ENCODE assay signal across 9 mouse cellular contexts in genomic region chr17:24628646-24629045, GRCm38 (mm10). TPM values are rescaled to one million over a fixed set of nuclear protein-coding genes. Genes with fewer than 3 reads are reported as not detected.
DNase-seq lines count a peak whose midpoint lies in the region; ATAC-seq lines count a peak whose summit lies in the region.
"Had no signal": no experiment of that assay in that cellular context is flagged by ENCODE, and none has a peak within 500 bp of the region (broad histone marks: within the 10 kb centered on the region; RNA-seq: fewer than 3 reads in every experiment).

No protein-coding gene starts in this region.

- no peak overlapping the region for H3K27ac ChIP-seq in liver, embryonic 11.5 days (ENCODE audit: low read depth, low read length)

- no peaks in the 10 kb centered on the region for H3K9me3 ChIP-seq in liver, embryonic 11.5 days (ENCODE audit: control insufficient read depth, low read length)

- no peak overlapping the region for H3K4me2 ChIP-seq in liver, embryonic 11.5 days

- no peak overlapping the region for H3K9ac ChIP-seq in liver, embryonic 11.5 days (ENCODE audit: low read depth, low read length)

- ATAC-seq in liver, embryonic 11.5 days (replicated peaks; ENCODE audit: low FRiP score), result peak; percentile 34; the same call in 1 of the 2 replicates
- ATAC-seq in inflammation-experienced regulatory T-cells, adult 6 months, result no peak

- no peaks in the 10 kb centered on the region for H3K27me3 ChIP-seq in liver, embryonic 11.5 days (replicated peaks; ENCODE audit: control insufficient read depth, insufficient read depth, low read length)

- WGBS in liver, embryonic 11.5 days, result 30% methylated on average over 5 of the region's 5 CpGs

- peaks cover 37% of the 10 kb centered on the region for H3K36me3 ChIP-seq in liver, embryonic 11.5 days (ENCODE audit: control insufficient read depth, insufficient read depth, low read length)

- no peak overlapping the region for H3K4me3 ChIP-seq in liver, embryonic 11.5 days (ENCODE audit: low read depth, low read length)

- H3K4me1 ChIP-seq in liver, embryonic 11.5 days (replicated peaks; ENCODE audit: control insufficient read depth, insufficient read depth, low read length), result peaks cover 10% of the 10 kb centered on the region

- peak; percentile 65 for DNase-seq in urinary bladder, postnatal 25 days (ENCODE audit: low spot score)
- DNase-seq in urinary bladder, postnatal 10 days (ENCODE audit: low spot score), result no peak
- DNase-seq in adrenal gland, adult 8-10 months, result peak; percentile 61
- DNase-seq in embryo, embryonic 11 days, result peak; percentile 68
- peak; percentile 82 for DNase-seq in induced T-regulatory cell, adult 2 months (ENCODE audit: low read depth)
- peak; percentile 80 for DNase-seq in liver, embryonic 11.5 days (ENCODE audit: low spot score)
- peak; percentile 53 for DNase-seq in retina, postnatal 7 days (ENCODE audit: low read depth, low spot score)

RNA-seq across cellular contexts. Expression of gene Tsc2, which starts 3.8 kb away (rescaled TPM):
- 100 to 1,000 TPM in 3 of 4 experiments, 10 to 100 TPM in 1; 79.2 to 135 (median 111) TPM for total RNA-seq in adrenal gland, adult 8-10 months (2022)
- 53.5 and 55.2 TPM in 2 replicates for polyA plus RNA-seq in liver, embryonic 11.5 days (2014; fragmentation: Nextera tagmentation; extraction: Ambion mirVana)
- polyA plus RNA-seq in inflammation-experienced regulatory T-cells, adult 6 months (2017; shearing (Covaris generic)), result 10 to 100 TPM; 17.0 to 17.7 (median 17.1) TPM

RNA-seq across cellular contexts. Expression of gene Nthl1, which starts 3.8 kb away (rescaled TPM):
- 10 to 100 TPM in 3 of 4 experiments, 1 to 10 TPM in 1; 9.0 to 17.3 (median 12.1) TPM for total RNA-seq in adrenal gland, adult 8-10 months (2022)
- polyA plus RNA-seq in liver, embryonic 11.5 days (2014; fragmentation: Nextera tagmentation; extraction: Ambion mirVana), result 21.0 and 23.7 TPM in 2 replicates
- polyA plus RNA-seq in inflammation-experienced regulatory T-cells, adult 6 months (2017; shearing (Covaris generic)), result 1 to 10 TPM; 2.0 to 4.8 (median 2.8) TPM

RNA-seq across cellular contexts. Expression of gene Slc9a3r2, which starts 21.5 kb away (rescaled TPM):
- 10 to 100 TPM; 45.9 to 78.6 (median 73.7) TPM for total RNA-seq in adrenal gland, adult 8-10 months (2022)
- polyA plus RNA-seq in liver, embryonic 11.5 days (2014; fragmentation: Nextera tagmentation; extraction: Ambion mirVana), result 23.6 and 25.1 TPM in 2 replicates
- polyA plus RNA-seq in inflammation-experienced regulatory T-cells, adult 6 months (2017; shearing (Covaris generic)), result not detected

RNA-seq across cellular contexts. Expression of gene Npw, which starts 29.6 kb away (rescaled TPM):
- not detected for total RNA-seq in adrenal gland, adult 8-10 months (2022)
- polyA plus RNA-seq in liver, embryonic 11.5 days (2014; fragmentation: Nextera tagmentation; extraction: Ambion mirVana), result 0.31 and 0.47 TPM in 2 replicates
- polyA plus RNA-seq in inflammation-experienced regulatory T-cells, adult 6 months (2017; shearing (Covaris generic)), result not detected
- polyA plus RNA-seq: heart, embryonic 16.5 days had no signal

RNA-seq across cellular contexts. Expression of gene Zfp598, which starts 40.8 kb away (rescaled TPM):
- 10 to 100 TPM; 44.9 to 59.4 (median 50.8) TPM for total RNA-seq in adrenal gland, adult 8-10 months (2022)
- 37.4 and 38.3 TPM in 2 replicates for polyA plus RNA-seq in liver, embryonic 11.5 days (2014; fragmentation: Nextera tagmentation; extraction: Ambion mirVana)
- 1 to 10 TPM; 4.1 to 5.8 (median 5.4) TPM for polyA plus RNA-seq in inflammation-experienced regulatory T-cells, adult 6 months (2017; shearing (Covaris generic))

Comparison
In these comparisons a context has a peak if more than half of its experiments do, and no peak if none do; other contexts are left out.
1. RNA of gene Slc9a3r2, which starts 21.5 kb away (polyA plus RNA-seq): 23.6 to 25.1 TPM in liver, embryonic 11.5 days; not detected in inflammation-experienced regulatory T-cells, adult 6 months; every median in the first group is over 10 times any median in the second.